Mouse (Mus musculus): Measurements from ENCODE around the gene Ppa1.

The Ppa1 gene

DNA sequence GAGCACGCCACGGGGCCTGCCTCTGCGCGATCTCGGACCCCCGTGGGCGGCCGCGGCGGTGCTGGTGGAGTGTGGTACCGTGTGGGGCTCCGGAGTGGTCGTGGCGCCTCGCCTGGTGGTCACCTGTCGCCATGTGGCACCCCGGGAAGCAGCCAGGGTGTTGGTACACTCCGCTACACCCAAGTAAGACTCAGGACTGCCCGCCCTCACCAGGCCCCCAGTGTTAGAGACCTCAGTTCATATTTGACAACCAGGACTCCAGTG is 48.1 kb downstream of the Ppa1 start:
- DNase-seq = peak in 1 of 2 experiments; percentile 43

DNA sequence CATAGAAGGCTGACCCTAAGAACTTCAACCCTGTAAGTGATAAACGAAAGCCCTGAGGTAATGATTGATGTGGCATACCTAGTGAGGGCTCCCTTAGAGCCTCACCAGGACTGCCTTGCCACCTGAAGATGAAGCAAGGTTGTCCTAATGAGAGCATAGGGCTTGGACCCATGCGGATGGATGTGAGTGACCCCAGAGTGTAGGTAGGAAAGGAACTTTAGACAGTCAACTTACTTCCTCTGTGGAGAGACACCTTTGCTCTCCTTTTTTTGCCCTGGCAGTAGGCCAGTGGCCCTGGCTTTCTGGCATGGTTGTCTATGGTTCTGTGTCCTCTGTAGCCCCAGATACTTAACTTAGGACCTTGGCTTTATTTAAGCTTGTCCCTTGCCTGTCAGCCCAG is 48.7 kb downstream of the Ppa1 start:
- DNase-seq = peak; percentile 27 to 37

DNA sequence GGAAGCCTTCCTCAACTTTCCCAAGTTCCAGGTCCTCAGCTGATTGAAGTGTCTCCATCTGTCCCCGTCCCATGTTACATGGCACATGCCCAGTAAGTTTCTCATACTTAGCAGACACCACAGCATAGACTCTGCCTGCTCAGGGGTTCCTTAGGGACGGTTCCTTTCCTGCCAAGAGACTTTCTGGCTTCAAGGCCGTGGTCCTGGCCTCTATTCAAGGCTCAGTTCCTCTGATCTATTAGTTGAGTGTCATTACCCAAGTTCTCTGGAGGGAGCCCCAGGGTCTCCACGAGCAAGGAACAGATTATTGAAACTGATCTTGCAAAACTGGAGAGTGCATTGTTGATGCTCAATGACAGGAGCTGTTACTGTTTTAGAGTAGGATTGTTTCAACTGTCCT is 56.3 kb downstream of the Ppa1 start:
- DNase-seq = no peak

DNA sequence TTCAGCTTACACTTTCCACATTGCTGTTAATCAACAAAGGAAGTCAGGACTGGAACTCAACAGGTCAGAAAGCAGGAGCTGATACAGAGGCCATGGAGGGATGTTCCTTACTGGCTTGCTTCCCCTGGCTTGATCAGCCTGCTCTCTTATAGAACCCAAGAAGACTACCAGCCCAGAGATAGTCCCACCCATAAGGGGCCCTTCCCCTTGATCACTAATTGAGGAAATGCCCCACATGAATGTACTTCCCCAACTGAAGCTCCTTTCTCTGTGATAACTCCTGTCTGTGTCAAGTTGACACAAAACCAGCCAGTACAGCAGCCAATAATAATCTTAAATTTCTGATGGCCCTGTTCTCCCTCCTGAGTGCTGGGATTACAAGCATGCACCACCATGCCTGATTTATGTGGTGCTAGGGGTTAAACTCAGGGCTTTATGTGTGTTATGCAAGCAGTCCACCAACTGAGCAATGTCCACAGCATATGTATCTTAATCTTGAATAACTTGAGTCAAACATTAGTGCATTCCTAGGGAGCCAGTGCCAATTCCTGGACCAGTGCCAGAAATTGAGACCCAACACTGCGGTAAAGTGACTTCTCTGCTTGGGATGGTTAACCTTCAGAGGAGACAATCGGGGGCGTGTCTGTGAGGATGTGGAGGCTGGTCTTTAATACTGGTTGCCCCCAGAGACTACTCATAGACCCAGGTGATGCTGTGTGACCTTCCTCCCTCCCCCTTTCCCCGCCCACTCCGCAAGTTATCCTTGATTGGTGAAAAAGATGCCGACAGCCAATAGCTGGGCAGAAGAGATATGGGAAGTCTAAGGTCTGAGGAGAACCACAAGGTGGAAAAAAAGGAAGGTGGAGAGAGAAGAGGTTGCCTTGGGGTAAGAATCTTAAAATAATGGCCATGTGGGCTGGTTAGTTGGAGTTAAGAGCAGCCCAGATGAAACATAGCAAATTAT is 58.3 kb downstream of the Ppa1 start:
- DNase-seq = no peak

DNA sequence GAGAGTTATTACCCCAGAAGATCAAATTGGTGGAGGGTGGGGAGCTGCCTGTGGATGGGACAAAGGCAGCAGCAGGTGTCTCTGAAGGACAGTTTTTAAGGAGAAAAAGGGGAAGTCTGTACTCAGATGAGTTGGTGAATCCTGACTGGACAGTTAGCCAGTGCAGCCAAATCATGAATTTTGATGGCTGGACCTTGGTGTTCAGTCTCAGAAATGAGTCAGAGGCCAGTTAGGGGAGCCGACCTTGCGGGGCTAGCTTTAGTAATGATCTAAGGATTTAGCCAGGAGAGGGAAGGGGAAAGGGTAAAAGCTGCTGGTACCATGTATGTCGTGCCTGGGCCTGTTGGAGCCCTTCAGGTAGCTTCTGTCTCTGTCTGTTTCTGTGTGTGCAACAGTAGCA is 65.2 kb downstream of the Ppa1 start:
- DNase-seq = no peak

DNA sequence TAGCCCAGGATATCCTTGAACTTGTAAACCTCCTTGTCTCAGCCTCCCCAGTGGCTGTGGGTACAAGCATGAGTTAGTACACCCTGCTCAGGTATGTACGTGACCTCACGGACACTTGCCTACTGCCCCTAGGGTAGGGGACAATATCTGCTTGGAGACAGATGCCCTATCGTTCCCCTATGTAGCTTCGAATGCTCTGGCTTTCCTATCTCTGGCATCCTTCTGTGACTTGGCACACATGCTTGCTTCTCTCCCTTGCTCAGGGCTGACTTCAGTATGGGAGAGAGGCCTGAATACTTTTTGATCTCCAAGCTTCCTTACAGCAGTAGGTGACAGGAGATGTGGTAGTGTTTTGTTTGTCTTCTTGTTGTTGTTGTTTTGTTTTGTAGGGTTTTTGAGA is 65.8 kb downstream of the Ppa1 start:
- DNase-seq = no peak

DNA sequence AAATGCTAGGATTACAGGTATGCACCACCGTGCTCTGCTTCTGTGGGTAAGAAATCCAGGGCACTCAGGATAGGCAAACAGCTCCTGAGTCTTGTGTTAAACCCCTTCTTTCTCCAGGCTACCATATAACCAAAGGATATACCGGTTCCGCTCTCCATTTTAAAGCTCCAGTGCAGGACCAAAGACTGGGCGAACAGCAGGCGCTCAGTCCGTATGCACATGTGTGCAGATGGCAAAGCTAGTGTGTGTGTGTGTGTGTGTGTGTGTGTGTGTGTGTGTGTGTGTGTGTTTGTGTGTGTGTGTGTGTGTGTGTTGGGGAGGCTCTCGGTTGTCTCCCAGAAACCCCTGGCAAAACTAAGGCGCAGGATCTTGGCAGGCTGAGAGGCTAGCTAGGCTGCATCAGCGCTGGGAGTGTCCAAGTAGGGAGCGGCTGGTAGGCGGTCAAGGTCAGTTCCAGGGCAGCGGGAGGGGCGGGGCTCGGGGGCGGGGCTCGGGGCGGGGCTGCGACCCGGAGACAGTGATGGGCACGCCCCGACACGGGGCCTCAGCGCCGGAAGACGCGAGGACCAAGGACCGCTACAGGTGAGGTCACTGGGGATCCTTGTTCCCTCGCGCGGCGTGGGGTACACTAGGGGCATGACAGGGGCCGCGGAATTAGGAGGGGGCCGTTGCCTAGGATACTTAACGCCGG is 66.6 kb downstream of the Ppa1 start, which contains the start of gene Aifm2:
Aifm2 (plus strand) TSS at position 493 of the 691 bp plus-strand sequence.
- DNase-seq = peak; percentile 34 to 44

DNA sequence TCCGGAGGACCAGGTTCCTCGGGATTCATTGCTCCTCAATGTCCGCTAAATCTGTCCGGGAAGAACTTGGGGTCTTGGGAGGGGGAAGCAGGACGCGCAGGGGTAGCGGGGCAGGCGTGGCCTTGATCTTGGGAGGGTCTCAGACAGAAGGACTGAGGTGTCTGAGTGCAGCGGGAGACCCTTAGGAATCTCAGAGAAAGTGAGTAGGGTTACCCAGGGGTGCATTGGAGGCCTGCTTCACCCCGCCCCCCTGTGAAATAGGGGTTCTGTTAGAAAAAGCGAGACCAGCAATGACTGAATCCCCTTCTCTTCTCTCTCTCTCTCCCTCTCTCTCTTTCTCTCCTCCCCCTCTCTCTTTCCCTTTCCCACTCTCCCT is 67.1 kb downstream of the Ppa1 start:
- no peak for DNase-seq

DNA sequence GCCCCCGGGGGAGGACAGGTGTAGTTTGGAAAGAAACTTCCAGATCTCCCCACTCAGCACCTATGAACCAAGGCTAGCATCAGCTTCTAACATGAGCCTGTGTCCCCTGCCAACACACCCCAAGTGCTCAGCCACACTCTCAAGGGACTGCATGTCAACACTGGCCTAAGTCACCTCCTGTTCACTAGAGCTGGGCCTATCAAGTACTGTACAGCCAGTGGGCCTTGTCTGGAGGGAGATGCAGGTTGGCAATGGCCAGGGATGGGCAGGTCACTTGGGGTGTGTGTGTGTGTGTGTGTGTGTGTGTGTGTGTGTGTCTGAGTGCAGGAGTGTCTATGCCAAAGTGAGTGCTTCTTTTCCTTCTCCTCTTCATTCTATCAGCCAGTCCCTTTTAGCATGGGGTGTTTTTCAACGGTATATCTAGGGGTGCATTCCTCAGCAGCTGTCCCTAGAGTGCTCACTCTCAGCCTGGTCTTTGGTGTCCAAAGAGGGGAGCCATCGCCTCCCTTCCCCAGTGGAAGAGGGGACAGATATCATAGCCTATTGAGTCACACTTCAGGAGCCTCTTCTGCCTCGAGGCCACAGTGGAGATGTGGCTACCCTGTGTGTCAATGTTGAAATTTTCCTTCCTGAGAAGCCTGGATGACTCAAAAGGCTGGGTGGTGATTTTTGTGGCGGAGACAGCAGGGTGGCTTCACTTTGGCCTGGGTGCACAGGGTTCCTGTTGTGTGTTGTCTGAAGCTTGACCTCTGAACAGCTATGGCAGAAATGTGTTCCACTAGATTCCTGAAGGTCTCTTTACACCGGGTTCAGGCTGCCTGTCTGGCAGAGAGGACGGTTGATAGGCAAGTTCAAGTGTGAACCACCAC is 67.9 kb downstream of the Ppa1 start:
- no peak for DNase-seq

DNA sequence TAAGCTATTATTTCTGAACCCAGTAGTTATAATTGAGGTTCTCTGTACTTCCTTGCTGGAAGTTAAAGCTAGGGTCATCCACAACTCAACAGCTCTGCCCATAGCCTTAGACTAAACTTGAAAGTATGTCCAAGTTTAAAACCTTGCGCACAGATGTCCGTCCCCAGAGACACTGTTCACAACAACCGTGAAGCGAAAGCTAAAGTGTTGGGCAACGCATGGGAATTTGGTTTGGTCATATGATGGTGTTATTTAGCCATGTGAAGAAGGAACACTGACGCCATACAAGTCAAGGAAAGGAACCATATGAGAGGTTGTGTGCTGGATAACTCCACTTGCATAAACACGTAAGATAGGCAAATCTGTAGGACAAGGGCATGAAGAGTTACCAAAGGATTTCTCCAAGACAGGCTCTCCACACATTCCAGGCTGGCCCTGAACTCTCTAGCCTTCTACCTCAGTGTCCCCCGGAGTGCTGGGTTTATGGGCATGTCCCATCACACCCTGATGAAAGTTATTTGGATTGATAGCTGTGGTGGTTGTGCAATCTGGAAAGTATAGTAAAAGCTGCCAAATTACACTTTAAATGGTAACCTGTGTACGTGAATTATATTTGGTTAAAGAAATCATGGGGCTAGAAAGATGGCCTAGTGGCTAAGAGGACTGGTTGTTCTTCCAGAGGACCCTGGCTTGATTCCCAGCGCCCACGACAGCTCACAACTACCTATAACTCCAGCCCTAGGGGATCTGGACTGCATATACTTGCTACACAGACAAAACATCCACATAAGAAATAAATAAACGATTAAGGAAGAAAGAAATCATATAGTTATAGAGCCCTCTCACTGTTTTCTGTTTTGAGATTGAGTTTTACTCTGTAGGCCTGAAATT is 69.3 kb downstream of the Ppa1 start:
- no peak for DNase-seq

DNA sequence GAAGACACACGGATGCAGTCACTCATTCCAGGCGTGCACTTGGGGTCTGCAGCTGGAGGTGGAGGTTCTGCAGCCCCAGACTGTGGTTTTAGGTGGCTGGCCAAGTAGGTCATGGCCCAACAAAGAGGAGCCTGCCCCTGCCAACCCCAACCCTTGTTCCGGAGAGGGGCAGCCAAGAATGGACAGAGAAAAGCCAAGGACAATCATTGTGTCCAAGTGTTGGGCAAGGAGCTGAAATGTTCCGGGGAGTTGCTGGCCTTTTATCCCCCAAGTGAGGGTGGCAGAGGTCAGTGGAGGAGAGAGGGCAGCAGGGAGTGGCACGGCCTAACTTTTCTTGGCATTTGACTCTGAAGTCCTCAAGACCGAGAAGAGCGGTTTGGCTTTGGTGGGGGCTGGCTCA is 72.0 kb downstream of the Ppa1 start:
- DNase-seq = no peak

DNA sequence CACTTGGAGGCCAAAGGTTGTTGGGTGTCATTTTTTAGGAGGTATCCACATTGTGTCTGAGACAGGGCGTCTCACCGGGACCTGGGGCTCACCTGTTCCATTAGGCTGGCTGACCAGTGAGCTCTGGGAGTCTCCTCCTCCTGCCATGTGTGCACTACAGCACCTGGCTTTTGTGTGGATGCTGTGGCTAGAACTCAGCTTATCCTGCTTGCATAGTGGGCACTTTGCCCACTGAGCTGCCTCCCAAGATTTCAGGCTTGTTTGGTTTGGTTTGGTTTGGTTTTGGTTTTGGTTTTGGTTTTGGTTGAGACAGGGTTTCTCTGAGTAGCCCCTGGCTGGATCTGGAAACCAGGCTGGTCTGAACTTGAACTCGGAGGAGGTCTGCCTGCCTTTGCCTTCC is 73.9 kb downstream of the Ppa1 start:
- no peak for DNase-seq

DNA sequence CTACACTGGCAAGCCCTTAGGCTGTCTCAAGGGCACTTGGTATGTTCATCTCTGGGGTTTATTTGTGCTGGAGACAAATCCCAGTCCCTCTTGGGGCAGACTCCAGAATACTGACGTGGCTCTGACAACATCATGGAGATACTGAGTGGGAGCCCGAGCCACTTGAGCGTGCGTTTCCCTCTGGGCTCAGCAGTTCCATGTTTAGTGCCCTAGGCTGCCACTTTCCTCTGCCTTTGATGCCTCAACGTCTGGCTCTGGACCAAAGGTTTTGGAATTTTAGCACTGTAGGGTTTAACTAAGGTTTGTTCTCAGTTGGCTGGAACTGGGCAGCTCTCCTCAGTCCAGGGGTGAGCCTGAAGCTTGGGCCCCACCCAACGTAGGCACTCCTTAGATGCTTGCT is 74.9 kb downstream of the Ppa1 start:
- no peak for DNase-seq
